Mouse (Mus musculus): ENCODE measurements at regions not wholly inside any gene's neighbourhood (a gene's known extent, or its start where the extent isn't known, plus 50 kb on each side); places are given as distances from the start of the nearest gene placed in this dataset.

DNA sequence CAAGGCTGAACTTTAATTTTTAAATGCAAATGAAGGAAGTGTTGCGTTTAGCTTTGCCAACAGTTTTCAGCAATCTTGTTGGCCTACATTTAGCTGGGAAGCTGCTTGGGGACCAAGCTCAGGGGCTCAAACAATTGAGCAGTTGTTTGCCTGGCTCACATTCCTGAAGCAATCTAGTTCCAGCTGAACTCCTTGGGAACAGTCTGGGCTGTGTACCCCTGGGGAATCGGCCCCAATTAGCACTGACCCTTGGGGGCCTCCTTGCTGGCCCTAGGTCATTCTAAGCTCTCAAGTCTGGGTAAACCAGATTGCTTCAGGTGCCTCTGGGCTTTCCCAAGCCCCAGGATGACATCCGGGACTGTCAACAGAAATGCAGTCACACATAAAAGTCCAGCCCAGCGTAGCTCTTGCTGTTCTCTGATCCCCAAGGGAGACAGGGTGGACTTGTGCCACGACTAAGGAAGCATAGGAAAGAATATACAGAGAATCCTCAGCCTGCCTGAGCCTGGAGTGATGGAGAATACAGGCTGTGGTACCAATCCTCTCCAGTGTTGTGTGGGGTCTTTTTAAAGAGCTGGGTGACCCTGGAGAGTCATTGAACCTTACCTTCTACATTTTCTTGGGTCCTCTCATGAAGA, 440.4 kb downstream of the Sox2 start:
- Histone ChIP-seq H3K9me3 (no peaks in the 10 kb centered on the region), H3K27ac (peak overlapping the region; percentile 91), H3K36me3 (replicated peaks) (no peaks in the 10 kb centered on the region), H3K27me3 (ENCODE audit: poor library complexity, severe bottlenecking) (no peaks in the 10 kb centered on the region), H3K4me1 (peaks cover 59% of the 10 kb centered on the region), H3K4me3 (no peak overlapping the region)
- peak; percentile 43 for DNase-seq (ENCODE audit: extremely low spot score, low spot score)
- WGBS: 27% methylated on average over 5 of the region's 5 CpGs

DNA sequence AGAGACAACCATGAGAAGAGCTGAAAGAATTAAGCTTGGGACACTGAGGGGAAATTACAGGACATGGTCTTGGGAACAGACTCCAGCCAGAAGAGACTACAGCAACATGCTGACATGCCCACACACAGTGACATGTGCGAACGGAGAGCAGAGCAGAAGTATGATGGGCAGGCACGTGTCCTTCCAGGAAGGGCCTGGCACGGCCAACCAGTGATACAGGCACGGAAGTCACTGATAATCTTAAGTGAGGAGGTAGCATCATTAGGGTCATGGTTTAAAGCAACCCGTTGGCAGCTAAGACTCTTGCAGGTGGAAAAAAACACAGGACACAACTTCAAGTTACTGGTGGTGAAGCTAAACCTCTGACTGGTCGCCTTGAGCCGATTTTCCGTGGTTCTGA, 442.8 kb downstream of the Sox2 start:
- no peak overlapping the region for H3K4me3 ChIP-seq
- no peaks in the 10 kb centered on the region for H3K9me3 ChIP-seq
- no peak for DNase-seq (ENCODE audit: extremely low spot score, low spot score)
- 92% methylated on average over 9 of the region's 9 CpGs for WGBS
- peaks cover 35% of the 10 kb centered on the region for H3K4me1 ChIP-seq
- H3K36me3 ChIP-seq (replicated peaks): no peaks in the 10 kb centered on the region
- no peaks in the 10 kb centered on the region for H3K27me3 ChIP-seq (ENCODE audit: poor library complexity, severe bottlenecking)
- 0 out of 2 replicates have a peak overlapping the region, but pooled peaks have one; percentile 30 for H3K27ac ChIP-seq

DNA sequence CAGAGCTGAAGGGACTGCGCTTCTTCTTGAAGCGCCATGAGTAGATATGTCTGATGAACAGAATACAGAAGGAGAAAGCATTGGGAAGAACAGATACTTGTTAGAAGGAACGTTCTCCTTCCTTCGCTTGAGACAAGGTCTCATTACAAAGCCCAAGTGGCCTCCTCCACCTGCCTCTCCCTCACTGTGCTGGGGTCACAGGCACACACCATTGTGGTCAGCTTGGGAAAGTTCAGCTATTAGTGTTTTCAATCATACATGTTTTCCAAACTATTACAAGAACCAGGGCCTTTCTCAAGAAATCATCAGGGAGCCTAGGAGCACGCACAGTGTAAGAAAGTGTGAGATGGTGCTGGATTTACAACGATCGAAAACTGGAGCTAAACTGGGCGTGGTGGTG, 445.0 kb downstream of the Sox2 start:
- no peaks in the 10 kb centered on the region for H3K9me3 ChIP-seq
- DNase-seq (ENCODE audit: extremely low spot score, low spot score): no peak
- WGBS: 95% methylated on average over 8 of the region's 8 CpGs
- no peak overlapping the region for H3K4me3 ChIP-seq
- no peaks in the 10 kb centered on the region for H3K36me3 ChIP-seq (replicated peaks)
- H3K27me3 ChIP-seq (ENCODE audit: poor library complexity, severe bottlenecking): no peaks in the 10 kb centered on the region
- no peak overlapping the region for H3K27ac ChIP-seq
- H3K4me1 ChIP-seq: peaks cover 26% of the 10 kb centered on the region

DNA sequence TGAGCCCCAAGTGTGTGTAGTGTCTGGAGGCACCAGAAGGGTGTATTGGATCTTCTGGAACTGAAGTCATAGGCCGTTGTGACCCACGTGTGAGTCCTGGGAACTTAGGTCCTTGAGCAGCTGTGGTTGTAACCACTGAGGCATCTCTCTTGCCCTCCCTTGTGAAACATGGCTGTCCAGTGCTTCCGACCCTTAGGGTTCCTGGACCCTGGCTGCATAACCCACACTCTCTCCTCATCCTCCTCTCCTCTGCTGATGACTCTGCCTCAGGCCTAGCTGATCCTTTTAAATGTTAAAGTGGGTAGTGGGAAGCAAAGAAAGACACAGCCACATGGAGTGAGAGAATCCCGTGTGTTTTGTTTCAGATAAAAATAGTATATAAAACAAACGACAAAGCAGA, 446.2 kb downstream of the Sox2 start:
- no peaks in the 10 kb centered on the region for H3K27me3 ChIP-seq (ENCODE audit: poor library complexity, severe bottlenecking)
- 86% methylated on average over 5 of the region's 5 CpGs for WGBS
- no peaks in the 10 kb centered on the region for H3K36me3 ChIP-seq (replicated peaks)
- no peak for DNase-seq (ENCODE audit: extremely low spot score, low spot score)
- H3K27ac ChIP-seq: peak overlapping the region; percentile 65; the same call in 1 of the 2 replicates
- peaks cover 26% of the 10 kb centered on the region for H3K4me1 ChIP-seq
- no peaks in the 10 kb centered on the region for H3K9me3 ChIP-seq
- no peak overlapping the region for H3K4me3 ChIP-seq

DNA sequence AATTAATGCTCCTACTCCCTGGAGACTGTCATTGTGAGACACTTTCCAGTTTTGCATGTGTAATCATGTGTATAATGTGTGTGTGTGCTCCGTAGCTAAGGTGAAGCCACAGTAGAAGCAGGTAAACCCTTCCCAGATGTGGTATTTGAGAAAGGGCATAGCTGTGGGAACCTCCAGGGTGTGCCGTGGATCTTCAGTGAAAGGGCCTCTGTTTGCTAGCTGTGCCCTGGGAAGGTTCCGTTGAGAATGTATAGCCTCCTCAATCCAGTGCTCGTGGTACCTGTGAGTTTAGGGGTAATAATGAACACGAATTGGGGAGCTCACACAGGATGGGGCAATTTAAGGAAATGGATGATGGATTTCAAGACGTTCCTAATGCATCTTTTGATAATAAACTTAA, 447.6 kb downstream of the Sox2 start:
- Histone ChIP-seq H3K4me1 (peaks cover 39% of the 10 kb centered on the region), H3K4me3 (no peak overlapping the region), H3K9me3 (no peaks in the 10 kb centered on the region), H3K27me3 (ENCODE audit: poor library complexity, severe bottlenecking) (no peaks in the 10 kb centered on the region), H3K27ac (no peak overlapping the region), H3K36me3 (replicated peaks) (no peaks in the 10 kb centered on the region)
- DNase-seq (ENCODE audit: extremely low spot score, low spot score): no peak
- WGBS: 85% methylated on average over 6 of the region's 6 CpGs

DNA sequence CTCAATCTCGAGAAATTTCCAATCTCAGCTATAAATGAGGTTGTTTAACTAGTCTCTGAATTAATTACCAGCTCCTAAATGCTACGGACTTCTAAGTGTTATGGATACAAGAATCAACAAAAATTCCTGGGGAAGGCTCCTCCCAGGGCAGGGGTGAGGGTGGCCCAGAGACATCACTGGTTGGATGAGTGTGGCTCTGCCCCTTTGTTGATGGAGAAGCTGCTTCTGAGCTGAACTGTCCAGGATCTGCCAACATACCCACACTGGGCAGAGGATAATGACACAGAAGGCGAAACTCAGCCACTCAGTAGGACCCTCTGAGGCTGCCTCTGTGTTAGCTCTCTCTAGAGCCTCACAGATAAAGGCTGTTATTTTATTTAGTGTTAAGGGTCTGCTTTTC, 449.0 kb downstream of the Sox2 start:
- DNase-seq (ENCODE audit: extremely low spot score, low spot score): no peak
- Histone ChIP-seq H3K4me3 (no peak overlapping the region), H3K27ac (peak overlapping the region; percentile 65), H3K9me3 (no peaks in the 10 kb centered on the region), H3K36me3 (replicated peaks) (no peaks in the 10 kb centered on the region), H3K4me1 (peaks cover 51% of the 10 kb centered on the region), H3K27me3 (ENCODE audit: poor library complexity, severe bottlenecking) (no peaks in the 10 kb centered on the region)
- 77% methylated on average over 3 of the region's 3 CpGs for WGBS

DNA sequence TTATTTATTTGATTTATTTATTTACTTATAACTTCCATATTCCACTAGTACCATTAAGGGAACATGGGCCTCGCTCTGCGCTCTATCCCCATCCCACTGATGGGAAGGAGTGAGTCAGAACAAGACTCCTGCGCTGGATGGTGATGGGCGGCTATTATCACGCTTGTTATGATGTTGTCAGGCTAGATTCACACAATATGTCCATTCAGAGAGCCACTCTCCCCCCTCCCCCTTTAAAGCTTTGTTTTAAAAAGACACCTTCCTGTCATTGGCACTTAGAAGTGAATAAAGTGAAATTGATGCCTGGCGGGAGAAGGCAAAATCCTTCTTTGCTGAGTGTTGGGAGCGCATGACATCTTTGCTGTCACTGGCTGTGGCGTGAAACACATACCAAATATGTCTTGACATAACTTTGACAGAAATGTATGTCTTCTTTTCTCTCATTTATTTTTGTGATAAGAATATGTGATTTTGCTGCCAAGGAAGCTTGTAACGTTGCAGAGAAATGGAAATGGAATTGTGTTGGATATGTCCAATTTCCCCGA, 449.7 kb downstream of the Sox2 start:
- H3K27ac ChIP-seq: peak overlapping the region; percentile 65; the same call in 1 of the 2 replicates
- H3K27me3 ChIP-seq (ENCODE audit: poor library complexity, severe bottlenecking): no peaks in the 10 kb centered on the region
- H3K36me3 ChIP-seq (replicated peaks): no peaks in the 10 kb centered on the region
- DNase-seq (ENCODE audit: extremely low spot score, low spot score): no peak
- peaks cover 57% of the 10 kb centered on the region for H3K4me1 ChIP-seq
- no peak overlapping the region for H3K4me3 ChIP-seq
- WGBS: 81% methylated on average over 10 of the region's 10 CpGs
- no peaks in the 10 kb centered on the region for H3K9me3 ChIP-seq

DNA sequence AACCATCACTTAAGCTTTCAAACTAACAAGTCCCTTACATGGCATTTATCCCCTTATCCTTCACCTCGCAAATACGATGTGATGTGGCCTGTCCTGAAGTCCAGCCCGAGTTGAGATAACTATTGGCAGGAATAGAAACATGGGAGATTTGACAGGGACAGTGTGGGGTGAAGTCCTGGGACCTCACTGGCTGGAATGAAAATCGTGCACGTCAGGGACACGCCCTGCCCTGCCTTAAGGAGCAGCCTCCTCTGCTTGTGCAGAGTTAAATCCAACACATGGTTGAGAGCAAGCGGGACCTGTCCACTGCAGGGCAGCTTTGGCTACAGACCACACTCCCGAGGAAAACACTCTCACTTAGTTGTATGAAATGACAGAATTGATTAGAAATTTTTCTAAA, 451.1 kb downstream of the Sox2 start:
- Histone ChIP-seq H3K27ac (peak overlapping the region; percentile 89), H3K9me3 (no peaks in the 10 kb centered on the region), H3K4me1 (peaks cover 69% of the 10 kb centered on the region), H3K27me3 (ENCODE audit: poor library complexity, severe bottlenecking) (no peaks in the 10 kb centered on the region), H3K4me3 (no peak overlapping the region), H3K36me3 (replicated peaks) (no peaks in the 10 kb centered on the region)
- 78% methylated on average over 8 of the region's 8 CpGs for WGBS
- DNase-seq (ENCODE audit: extremely low spot score, low spot score): no peak

DNA sequence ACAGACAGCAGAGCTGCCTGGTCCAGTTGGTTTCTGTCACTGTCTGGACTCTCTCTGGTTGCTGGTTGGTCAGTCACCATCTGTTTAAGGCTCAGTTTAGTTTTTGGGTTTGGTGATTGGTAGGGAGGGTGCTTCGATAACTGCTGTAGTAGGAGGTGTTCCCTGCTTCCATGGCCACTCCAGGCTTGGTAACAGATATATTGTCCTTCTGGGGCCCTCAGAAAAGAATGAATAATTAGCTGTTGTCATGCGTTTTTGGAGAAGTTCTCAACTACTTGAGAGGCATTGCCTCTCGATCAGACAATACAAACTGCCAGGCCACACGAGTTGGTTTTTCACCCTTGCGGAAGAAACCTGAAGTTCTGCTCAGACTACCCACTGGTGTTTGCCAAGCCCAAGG, 451.7 kb downstream of the Sox2 start:
- Histone ChIP-seq H3K27ac (peak overlapping the region; percentile 89), H3K27me3 (ENCODE audit: poor library complexity, severe bottlenecking) (no peaks in the 10 kb centered on the region), H3K9me3 (no peaks in the 10 kb centered on the region), H3K36me3 (replicated peaks) (no peaks in the 10 kb centered on the region), H3K4me1 (peaks cover 71% of the 10 kb centered on the region), H3K4me3 (no peak overlapping the region)
- DNase-seq (ENCODE audit: extremely low spot score, low spot score): no peak
- 66% methylated on average over 5 of the region's 5 CpGs for WGBS

DNA sequence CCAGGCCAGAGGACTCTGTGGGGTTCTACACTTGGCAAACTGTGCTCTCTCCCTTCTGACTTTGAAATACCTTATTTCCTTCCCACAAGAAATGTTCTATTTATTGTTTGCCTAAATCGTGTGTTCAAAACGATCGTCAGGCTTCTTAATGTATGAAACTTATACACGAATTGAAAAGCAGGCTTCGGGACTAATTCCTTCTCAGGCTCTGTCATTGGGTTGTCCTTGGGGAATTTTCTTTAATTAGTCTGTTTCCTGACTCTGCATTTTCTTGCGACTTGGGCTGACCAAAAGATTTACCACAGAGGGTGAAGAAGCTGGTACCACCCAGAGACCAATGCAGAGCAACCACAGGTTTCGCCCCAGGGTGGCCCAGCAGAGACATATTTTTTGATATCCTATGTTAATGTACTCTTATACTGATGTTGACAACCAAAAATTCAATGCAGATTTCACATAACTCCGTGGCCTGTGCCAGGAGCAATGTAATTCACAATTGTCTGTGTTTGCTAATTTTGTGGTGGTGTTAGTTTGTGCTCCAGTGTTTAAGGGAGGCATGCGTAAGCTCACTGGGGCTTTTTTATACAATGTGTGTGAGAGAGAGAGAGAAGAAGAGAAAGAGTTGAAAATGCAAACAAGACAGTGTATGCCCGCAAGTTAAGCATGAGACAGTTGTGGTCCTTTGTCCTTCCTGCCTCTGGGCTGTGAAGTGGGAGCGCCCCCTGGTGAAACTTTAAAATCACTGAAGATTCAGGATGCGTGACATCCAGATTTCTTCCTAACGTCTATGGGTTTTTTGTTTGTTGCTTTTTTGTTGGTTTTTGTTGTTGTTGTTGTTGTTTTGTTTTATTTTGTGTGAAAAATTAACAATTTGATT, 452.7 kb downstream of the Sox2 start:
- WGBS: 29% methylated on average over 13 of the region's 13 CpGs
- Histone ChIP-seq H3K4me3 (no peak overlapping the region), H3K36me3 (replicated peaks) (no peaks in the 10 kb centered on the region), H3K27me3 (ENCODE audit: poor library complexity, severe bottlenecking) (no peaks in the 10 kb centered on the region), H3K27ac (peak overlapping the region; percentile 89), H3K9me3 (no peaks in the 10 kb centered on the region), H3K4me1 (peaks cover 71% of the 10 kb centered on the region)
- DNase-seq (ENCODE audit: extremely low spot score, low spot score): peak; percentile 78

DNA sequence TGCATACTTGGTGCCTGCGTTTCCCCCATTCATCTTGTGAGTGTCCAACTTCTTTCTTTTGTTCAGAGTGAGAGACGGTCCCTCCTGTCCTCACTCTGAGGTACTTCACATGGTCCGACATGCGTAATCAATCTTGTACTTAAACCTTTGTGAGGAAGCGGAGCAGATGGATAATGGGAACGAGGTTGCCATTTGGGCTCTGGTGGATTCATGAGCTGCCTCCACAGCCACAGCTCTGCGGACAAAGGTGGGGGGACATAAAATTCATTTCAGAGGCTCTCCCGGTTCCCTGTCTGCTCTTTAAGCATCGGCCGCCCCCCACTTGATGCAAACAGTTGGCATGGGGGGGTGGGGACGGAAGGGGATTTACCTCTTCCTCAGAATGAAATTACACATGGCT, 454.7 kb downstream of the Sox2 start:
- WGBS: 70% methylated on average over 11 of the region's 11 CpGs
- no peaks in the 10 kb centered on the region for H3K36me3 ChIP-seq (replicated peaks)
- H3K9me3 ChIP-seq: no peaks in the 10 kb centered on the region
- H3K4me3 ChIP-seq: no peak overlapping the region
- no peak for DNase-seq (ENCODE audit: extremely low spot score, low spot score)
- peak overlapping the region; percentile 72 for H3K27ac ChIP-seq
- peaks cover 61% of the 10 kb centered on the region for H3K4me1 ChIP-seq
- no peaks in the 10 kb centered on the region for H3K27me3 ChIP-seq (ENCODE audit: poor library complexity, severe bottlenecking)

DNA sequence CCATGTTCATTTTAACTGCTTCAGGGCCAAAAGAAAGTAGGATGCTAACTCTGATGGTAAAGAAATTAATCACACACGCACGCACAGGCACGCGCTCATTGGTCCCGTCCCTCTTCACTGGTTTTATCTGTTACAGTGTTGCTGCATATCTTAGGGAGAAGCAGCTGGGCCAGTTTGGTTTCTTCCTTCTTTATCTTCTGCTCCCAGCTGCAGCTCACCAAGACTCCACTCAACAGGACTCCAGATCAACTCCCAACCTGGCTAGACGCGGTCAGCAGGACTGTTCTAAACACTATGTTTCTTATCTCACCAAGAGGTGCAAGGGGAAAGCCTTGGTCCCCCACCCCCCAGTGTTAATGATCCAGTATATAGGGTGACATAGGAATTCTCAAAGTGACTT, 455.9 kb downstream of the Sox2 start:
- 90% methylated on average over 7 of the region's 7 CpGs for WGBS
- Histone ChIP-seq H3K4me3 (no peak overlapping the region), H3K4me1 (peaks cover 49% of the 10 kb centered on the region), H3K36me3 (replicated peaks) (no peaks in the 10 kb centered on the region), H3K27me3 (ENCODE audit: poor library complexity, severe bottlenecking) (no peaks in the 10 kb centered on the region), H3K27ac (no peak overlapping the region), H3K9me3 (no peaks in the 10 kb centered on the region)
- DNase-seq (ENCODE audit: extremely low spot score, low spot score): no peak

DNA sequence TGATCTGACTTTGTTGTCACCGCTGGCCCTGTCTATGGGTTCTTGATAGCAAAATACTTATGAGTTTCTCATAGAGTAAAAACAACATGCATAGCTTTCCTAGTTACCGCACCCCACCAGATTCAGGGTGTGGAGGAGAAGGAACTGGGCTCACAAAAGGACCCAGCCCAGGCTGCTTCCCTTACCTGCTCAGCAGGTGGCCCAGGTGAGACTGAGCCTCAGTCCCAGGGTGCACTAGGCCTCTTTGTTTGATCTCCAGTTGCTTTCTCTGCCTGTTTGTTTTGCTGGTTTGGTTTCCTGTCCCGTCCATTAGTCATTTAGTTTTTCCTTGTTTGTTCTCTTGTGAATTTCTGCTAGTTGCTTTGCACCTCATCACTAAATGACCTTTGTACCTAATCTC, 483.3 kb downstream of the Sox2 start:
- Histone ChIP-seq H3K4me1 (no peaks in the 10 kb centered on the region), H3K27ac (no peak overlapping the region), H3K36me3 (replicated peaks) (no peaks in the 10 kb centered on the region), H3K9me3 (no peaks in the 10 kb centered on the region), H3K4me3 (no peak overlapping the region), H3K27me3 (ENCODE audit: poor library complexity, severe bottlenecking) (no peaks in the 10 kb centered on the region)
- 82% methylated on average over 3 of the region's 3 CpGs for WGBS
- no peak for DNase-seq (ENCODE audit: extremely low spot score, low spot score)
